Mouse (Mus musculus): ENCODE data around the gene Rnf26.

Rnf26 gene

GRCm38 (mm10) chr9:44077266-44077910, 35.9 kb downstream of the Rnf26 start:
- intact Hi-C loops (cut with DNase I) = no loop called here

DNA sequence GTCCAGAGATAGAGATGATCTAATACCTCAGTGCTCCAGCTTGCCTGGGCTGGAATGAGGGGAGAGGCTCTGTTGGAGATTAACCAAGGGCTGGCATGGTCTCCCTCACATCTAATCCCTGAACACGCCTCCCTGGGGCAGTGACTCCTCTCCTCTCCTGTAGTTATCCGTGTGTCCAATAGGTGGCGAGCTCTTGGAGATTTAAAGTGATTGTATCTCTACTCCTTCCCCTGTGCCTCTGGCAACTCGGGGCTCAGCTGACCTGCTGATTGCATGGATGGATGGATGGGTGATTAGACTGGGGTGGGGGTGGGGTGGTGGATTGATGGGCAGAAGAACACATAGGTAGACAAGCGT, 36.6 kb downstream of the Rnf26 start:
- intact Hi-C loops (cut with DNase I) = no loop called here

DNA sequence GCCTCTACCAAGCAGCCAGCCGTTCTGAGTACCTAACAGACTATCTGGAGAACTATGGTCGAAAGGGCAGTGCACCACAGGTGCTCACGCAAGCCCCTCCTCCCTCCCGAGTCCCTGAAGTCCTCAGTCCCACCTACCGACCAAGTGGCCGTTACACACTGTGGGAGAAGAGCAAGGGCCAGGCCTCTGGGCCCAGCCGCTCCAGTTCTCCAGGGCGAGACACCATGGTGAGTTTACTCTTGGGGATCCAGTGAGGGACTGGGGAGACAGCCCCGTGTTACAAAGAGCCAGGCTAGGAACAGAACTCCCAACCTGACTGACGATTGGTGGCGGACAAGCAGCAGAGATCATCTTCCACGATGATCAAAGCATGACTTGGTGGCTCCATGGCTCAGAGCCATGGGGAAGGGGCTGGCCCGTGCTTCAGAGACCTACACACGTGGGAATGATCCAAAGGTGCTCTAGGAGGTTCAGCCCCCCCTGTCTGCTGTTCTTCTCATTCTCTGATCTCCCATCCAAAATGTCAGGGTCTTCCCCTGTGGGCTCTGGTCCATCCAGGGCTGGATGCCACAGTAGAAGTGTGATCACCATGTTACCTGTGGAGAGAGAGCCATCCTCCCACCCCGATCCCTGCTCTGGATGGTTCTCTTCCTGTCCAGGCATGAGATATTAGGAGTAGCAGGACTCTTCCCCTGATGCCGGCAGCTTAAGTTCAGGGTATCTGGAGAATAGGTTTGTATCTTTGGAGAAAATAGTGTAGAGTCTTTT, 37.1 kb downstream of the Rnf26 start:
- intact Hi-C loops (cut with DNase I) = no loop called here

DNA sequence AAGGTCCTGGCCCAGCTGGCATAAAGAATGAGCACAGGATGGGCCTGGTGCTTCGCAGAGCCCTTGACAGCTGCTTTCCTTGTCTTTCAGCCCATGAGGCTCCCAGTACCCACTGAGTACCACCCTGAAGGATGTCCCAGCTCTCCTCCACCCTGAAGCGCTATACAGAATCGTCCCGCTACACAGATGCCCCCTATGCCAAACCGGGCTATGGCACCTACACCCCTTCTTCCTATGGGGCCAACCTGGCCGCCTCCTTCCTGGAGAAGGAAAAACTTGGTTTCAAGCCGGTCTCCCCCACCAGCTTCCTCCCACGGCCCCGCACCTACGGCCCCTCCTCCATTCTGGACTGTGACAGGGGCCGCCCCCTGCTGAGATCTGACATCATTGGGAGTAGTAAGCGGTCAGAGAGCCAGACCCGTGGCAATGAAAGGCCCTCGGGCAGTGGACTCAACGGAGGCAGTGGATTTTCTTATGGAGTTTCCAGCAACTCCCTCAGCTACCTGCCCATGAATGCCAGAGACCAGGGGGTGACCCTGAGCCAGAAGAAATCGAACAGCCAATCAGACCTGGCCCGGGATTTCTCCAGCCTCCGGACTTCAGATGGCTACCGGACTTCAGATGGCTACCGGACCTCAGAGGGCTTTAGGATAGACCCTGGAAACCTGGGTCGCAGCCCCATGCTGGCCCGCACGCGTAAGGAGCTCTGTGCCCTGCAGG, 37.9 kb downstream of the Rnf26 start:
- intact Hi-C loops (cut with DNase I) = no loop called here

- intact Hi-C loops (cut with DNase I) = loop anchor here (5.0 kb wide), 1 partner anchor 33 kb away; the partner anchor contains the start of gene C1qtnf5
Observed at GRCm38 (mm10) chr9:44074395-44075275, 38.7 kb downstream of the Rnf26 start.

DNA sequence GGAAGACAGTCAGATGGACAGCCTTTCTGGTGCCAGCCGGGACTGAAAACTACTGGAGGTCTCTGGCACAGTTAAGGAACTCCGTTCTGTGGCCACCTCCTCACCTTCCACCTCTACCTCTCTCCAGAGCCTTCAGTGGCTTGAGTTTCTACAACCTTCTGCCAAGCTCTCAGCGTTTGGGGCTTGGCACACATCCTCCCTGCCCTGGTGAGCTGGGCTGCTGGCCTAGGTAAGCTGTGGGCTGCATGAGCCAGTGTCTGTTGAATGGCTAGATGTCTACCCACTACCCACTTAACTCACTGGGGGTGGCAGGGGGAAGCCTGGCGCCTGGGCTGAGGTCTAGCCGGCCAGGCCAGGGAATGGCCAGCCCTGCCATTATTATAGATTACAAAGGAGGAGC, 40.2 kb downstream of the Rnf26 start:
- intact Hi-C loops (cut with DNase I) = loop anchor here (5.0 kb wide), 1 partner anchor 34 kb away; the partner anchor contains the start of gene C1qtnf5

- intact Hi-C loops (cut with DNase I) = loop anchor here (5.0 kb wide), 1 partner anchor 35 kb away; the partner anchor contains the start of gene C1qtnf5
Observed at GRCm38 (mm10) chr9:44072599-44072915, 40.8 kb downstream of the Rnf26 start.

DNA sequence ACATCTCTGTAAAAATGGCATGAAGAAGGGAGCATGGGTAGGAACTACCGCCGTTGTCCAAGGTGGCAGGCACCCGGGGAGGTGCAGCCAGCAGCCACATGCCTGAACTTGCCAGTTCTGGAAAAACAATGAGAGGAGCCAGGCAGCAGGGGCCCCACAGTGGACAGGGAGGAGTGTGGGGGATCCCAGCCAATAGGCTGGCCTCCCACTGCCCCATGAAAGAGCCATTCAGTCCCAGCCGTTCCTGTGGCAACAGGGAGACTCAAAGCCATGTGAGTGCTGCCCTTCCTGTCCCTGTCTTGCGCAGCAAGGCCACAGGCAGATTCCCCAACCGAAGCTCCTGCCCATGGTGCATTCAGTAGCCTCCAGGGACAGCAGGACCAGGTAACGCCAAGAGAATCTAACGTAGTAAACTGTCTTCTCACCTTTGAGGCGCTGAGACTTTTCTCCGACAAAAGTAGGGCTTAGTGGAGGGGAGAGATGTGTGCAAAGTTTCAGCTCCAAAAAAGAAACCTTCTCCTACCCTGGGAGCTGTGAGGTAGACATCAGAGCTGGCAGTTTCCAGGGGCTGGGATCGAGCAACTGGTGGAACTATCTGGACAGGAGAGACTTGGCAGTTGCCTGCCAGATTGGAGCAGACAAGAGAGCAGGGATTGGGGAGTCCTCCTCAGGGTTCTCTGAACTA, 41.3 kb downstream of the Rnf26 start:
- intact Hi-C loops (cut with DNase I) = loop anchor here (5.0 kb wide), 1 partner anchor 35 kb away; the partner anchor contains the start of gene C1qtnf5

GRCm38 (mm10) chr9:44070844-44071231, 42.5 kb downstream of the Rnf26 start:
- intact Hi-C loops (cut with DNase I) = loop anchor here (5.0 kb wide), 1 partner anchor 36 kb away; the partner anchor contains the start of gene C1qtnf5

GRCm38 (mm10) chr9:44070113-44070843, 43.0 kb downstream of the Rnf26 start:
- intact Hi-C loops (cut with DNase I) = loop anchor here (5.0 kb wide), 1 partner anchor 37 kb away; the partner anchor contains the start of gene C1qtnf5

- intact Hi-C loops (cut with DNase I) = loop anchor here (5.0 kb wide), 1 partner anchor 87 kb away; no protein-coding TSS in a partner anchor
Observed at GRCm38 (mm10) chr9:44069252-44069651, 44.1 kb downstream of the Rnf26 start.

GRCm38 (mm10) chr9:44067960-44068330, 45.4 kb downstream of the Rnf26 start:
- intact Hi-C loops (cut with DNase I) = loop anchor here (5.0 kb wide), 1 partner anchor 86 kb away; no protein-coding TSS in a partner anchor

DNA sequence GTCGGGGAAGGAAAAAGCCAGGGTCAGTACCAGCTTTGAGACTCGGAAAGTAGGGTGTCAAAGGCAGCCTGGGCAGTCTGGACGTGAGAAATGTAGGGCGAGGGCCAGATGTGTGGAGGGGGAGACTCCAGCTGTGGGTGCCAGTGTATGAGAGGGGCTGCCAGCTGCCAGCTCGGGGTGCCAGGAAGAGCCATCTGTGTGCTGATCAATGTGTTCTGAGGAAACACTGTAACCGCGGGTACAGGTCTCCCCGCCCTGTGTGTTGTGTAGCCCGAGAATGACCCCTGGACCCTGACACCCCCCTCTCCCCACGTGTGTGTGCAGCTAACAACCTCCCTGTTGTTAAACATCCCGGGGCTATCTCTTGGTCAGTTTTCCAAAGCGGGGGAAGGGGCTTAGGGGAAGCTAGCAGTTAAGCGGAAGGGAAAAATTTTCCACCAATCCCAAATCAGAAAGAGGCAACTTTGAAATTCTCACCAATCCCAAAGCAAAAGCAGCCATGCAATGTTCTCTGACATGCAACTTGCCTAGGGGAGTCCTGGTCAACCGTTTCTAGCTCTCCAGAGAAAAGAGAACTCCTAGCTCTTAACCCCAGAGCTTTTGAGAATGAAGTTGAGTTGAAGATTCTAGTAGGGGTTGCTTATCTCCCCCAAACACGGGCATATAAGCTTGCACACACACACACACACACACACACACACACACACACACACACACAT, 45.9 kb downstream of the Rnf26 start:
- intact Hi-C loops (cut with DNase I) = loop anchor here (5.0 kb wide), 1 partner anchor 85 kb away; no protein-coding TSS in a partner anchor

GRCm38 (mm10) chr9:44066785-44067225, 46.5 kb downstream of the Rnf26 start, which contains the start of gene Usp2:
Gene Usp2, plus strand, starts transcription at chr9:44067021.
- intact Hi-C loops (cut with DNase I) = loop anchor here (5.0 kb wide), 1 partner anchor 85 kb away; no protein-coding TSS in a partner anchor

- intact Hi-C loops (cut with DNase I) = loop anchor here (5.0 kb wide), 1 partner anchor 83 kb away; no protein-coding TSS in a partner anchor
Observed at GRCm38 (mm10) chr9:44065177-44065576, 48.1 kb downstream of the Rnf26 start.

DNA sequence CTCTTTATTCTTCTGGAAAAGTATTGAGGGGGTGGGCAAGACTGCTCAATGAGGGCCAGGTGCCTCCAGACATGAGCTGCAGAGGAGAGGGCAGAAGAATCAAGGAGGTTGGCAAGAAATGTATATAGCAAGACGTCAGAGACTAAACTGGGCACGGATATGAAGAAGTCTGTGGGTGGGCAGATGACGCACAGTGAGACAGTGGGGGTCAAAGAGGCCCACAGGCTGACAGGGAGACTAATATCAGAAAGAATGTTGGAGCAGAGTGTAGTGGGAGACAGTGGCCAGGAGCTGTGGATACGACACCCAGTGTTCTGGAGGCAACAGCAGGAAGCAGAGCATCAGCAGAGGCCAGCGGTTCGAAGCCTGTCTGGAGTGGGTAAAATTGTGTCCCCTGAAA, 54.7 kb downstream of the Rnf26 start:
- intact Hi-C loops (cut with DNase I) = loop anchor here (5.0 kb wide), 1 partner anchor 71 kb away; no protein-coding TSS in a partner anchor

DNA sequence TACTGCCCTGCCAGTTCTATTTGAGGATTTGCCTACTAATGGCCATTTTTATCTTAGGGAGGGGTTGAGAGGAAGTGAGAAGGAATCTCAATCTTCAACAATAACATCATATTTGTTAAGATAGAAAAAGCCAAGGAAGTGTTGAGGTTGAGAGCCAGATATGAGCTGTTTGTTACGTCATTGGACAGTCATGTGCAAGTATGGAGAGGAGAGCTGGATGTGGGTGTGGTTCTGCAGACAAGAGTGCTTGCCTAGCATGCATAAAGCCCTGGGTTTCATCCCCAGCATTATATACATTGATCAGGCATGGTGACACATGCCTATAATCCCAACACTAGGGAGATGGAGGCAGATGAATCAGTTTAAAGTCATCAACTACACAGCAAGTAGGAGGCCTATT, 59.4 kb downstream of the Rnf26 start:
- intact Hi-C loops (cut with DNase I) = no loop called here

- intact Hi-C loops (cut with DNase I) = no loop called here
Observed at GRCm38 (mm10) chr9:44052855-44053254, 60.5 kb downstream of the Rnf26 start.
